Mouse (Mus musculus): ENCODE data around the gene Hsd11b1. TPM values are rescaled to one million over a fixed set of nuclear protein-coding genes. Genes with fewer than 3 reads are reported as not detected.
"Not testable (repeated sequence)": the region's sequence is repeated elsewhere in the genome, so short reads cannot be mapped to it uniquely, and the experiment has no call there.

Hsd11b1 gene
- polyA plus RNA-seq, 1 experiment from 2014 or later: 0.22 TPM

DNA sequence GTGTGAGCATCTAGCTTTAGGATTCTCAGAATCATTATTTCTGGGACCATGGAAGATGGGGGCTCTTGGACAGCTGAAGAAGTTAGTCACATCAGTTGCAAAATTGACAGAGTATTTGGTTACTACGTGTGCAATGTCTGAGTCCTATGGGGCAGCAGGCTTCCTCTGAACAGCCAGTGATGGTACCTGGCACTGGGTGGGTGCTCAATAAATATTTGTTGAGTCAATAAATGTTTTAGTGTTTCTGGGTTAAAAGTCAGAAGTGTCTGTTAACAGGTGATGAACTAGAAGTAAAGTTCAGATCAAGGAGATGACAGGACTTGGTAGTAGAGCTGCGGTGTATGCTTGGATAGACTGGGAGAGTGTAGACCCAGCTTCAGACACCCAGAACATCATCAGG lies 23.7 kb upstream of the Hsd11b1 start:
- Histone ChIP-seq H3K4me2 (ENCODE audit: low read length) (no peak overlapping the region), H3K27ac (replicated peaks; ENCODE audit: low read depth, low read length) (no peak overlapping the region), H3K9ac (replicated peaks; ENCODE audit: low read length) (no peak overlapping the region), H3K9me3 (ENCODE audit: control insufficient read depth, low read length) (no peaks in the 10 kb centered on the region), H3K27me3 (ENCODE audit: control insufficient read depth, insufficient read depth, low read length) (no peaks in the 10 kb centered on the region), H3K36me3 (ENCODE audit: control insufficient read depth, insufficient read depth, low read length) (no peaks in the 10 kb centered on the region), H3K4me1 (ENCODE audit: control insufficient read depth, insufficient read depth, low read length) (no peaks in the 10 kb centered on the region), H3K4me3 (replicated peaks; ENCODE audit: low read depth, low read length) (no peak overlapping the region)
- DNase-seq: no peak
- 88% methylated on average over 2 of the region's 2 CpGs for WGBS
- no peak for ATAC-seq (ENCODE audit: low FRiP score, low TSS enrichment)

DNA sequence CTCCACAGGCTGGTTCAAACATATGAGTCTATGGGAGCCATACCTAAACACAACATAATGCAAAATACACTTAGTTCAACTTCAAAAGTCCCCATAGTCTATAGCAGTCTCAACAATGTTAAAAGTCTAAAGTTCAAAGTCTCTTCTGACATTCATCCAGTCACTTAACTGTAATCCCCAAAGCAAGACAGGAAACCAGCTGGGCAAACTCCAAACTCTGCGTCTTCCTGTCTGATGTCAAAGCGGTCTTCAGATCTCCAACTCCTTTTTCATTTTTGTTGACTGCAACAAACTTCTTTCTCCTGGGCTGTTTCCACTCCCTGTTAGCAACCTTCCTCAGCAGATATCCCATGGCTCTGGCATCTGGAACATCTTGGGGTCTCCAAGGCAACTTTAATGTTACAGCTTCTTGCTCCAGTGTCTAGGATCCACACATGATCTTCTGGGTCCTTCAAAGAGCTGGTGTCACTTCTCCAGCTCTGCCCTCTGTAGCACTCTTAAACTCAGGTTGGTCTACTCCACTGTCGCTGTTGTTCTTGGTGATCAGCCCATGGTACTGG lies 22.0 kb upstream of the Hsd11b1 start:
- H3K4me1 ChIP-seq (ENCODE audit: control insufficient read depth, insufficient read depth, low read length); H3K9me3 ChIP-seq (ENCODE audit: control insufficient read depth, low read length); H3K36me3 ChIP-seq (ENCODE audit: control insufficient read depth, insufficient read depth, low read length); DNase-seq; ATAC-seq (ENCODE audit: low FRiP score, low TSS enrichment); H3K27me3 ChIP-seq (ENCODE audit: control insufficient read depth, insufficient read depth, low read length); H3K27ac ChIP-seq (replicated peaks; ENCODE audit: low read depth, low read length); H3K4me2 ChIP-seq (ENCODE audit: low read length); H3K4me3 ChIP-seq (replicated peaks; ENCODE audit: low read depth, low read length); H3K9ac ChIP-seq (replicated peaks; ENCODE audit: low read length): not testable (repeated sequence)
- WGBS: 92% methylated on average over 3 of the region's 3 CpGs

DNA sequence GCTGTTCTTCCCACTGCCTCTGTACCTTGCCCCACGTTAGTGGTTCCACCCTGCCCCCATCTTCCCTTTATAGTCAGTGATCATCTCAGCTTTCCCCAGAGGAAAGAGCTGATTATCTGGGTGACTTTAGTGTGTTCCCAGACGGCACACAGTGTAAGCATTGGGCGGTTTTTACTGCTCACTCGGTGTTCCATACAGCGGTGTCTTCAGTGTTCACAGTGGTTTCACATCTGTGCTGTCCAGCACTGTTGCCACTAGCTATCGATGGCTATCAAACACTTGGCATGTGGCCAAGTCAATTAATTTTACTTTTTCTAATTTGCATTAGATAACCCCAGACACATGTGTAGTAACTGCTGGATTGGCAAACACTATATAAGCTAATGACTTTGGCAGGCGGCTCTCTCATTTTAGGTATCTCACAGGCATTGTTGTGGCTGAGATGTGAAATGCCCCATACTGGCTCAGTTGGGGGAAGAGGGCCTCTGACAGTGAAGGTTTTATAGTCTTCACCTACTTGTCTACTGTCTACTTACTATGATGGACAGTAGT lies 20.4 kb upstream of the Hsd11b1 start:
- Histone ChIP-seq H3K27me3 (ENCODE audit: control insufficient read depth, insufficient read depth, low read length) (no peaks in the 10 kb centered on the region), H3K27ac (replicated peaks; ENCODE audit: low read depth, low read length) (no peak overlapping the region), H3K9me3 (ENCODE audit: control insufficient read depth, low read length) (no peaks in the 10 kb centered on the region), H3K4me3 (replicated peaks; ENCODE audit: low read depth, low read length) (no peak overlapping the region), H3K36me3 (ENCODE audit: control insufficient read depth, insufficient read depth, low read length) (no peaks in the 10 kb centered on the region), H3K4me1 (ENCODE audit: control insufficient read depth, insufficient read depth, low read length) (no peaks in the 10 kb centered on the region), H3K9ac (replicated peaks; ENCODE audit: low read length) (no peak overlapping the region), H3K4me2 (ENCODE audit: low read length) (no peak overlapping the region)
- WGBS: 68% methylated on average over 7 of the region's 7 CpGs
- ATAC-seq (ENCODE audit: low FRiP score, low TSS enrichment) (no peak), DNase-seq (peak; percentile 33)

DNA sequence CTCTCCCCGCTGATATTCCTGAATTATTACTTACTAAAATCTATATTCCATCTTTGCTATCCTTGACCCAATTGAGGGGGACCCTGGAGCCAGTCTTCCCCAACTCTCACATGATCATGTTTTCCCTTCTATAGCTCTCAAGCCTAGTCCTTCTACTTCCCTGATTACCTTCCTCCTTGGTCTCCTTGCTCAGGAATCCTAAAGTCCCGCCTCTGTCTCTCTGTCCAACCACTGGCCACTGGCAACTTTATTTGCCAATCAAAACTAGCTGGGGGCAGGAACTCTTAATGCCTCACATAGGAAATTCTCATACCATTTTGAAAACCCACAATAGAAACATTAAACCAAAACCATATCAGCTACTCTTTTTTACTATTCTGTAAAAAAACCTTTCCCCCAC lies 17.5 kb upstream of the Hsd11b1 start:
- no peak for ATAC-seq (ENCODE audit: low FRiP score, low TSS enrichment)
- 94% methylated on average over 2 of the region's 2 CpGs for WGBS
- no peaks in the 10 kb centered on the region for H3K9me3 ChIP-seq (ENCODE audit: control insufficient read depth, low read length)
- no peak overlapping the region for H3K27ac ChIP-seq (replicated peaks; ENCODE audit: low read depth, low read length)
- H3K4me1 ChIP-seq (ENCODE audit: control insufficient read depth, insufficient read depth, low read length): no peaks in the 10 kb centered on the region
- H3K36me3 ChIP-seq (ENCODE audit: control insufficient read depth, insufficient read depth, low read length): no peaks in the 10 kb centered on the region
- no peak overlapping the region for H3K4me2 ChIP-seq (ENCODE audit: low read length)
- no peak for DNase-seq
- H3K27me3 ChIP-seq (ENCODE audit: control insufficient read depth, insufficient read depth, low read length): no peaks in the 10 kb centered on the region
- H3K4me3 ChIP-seq (replicated peaks; ENCODE audit: low read depth, low read length): no peak overlapping the region
- H3K9ac ChIP-seq (replicated peaks; ENCODE audit: low read length): no peak overlapping the region

DNA sequence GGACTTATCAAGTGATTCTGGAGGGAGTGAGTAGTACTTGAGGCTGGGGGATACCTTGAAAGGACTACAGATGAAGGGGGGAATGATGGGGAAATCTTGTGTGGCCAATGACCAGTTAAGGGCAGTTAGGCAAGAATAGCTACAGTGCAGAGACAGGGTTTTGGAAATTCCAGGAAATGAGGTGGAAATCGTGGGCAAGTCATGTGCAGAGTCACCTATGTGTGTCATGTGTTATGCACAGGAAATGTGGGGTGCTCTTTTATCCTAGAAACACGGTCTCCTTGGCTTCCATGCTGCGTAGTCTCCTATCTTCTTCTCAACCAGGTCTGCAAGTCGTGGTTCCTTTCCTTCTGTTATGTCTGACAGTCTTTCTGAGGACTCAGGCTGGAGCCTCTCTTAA lies 15.6 kb upstream of the Hsd11b1 start:
- Histone ChIP-seq H3K27me3 (ENCODE audit: control insufficient read depth, insufficient read depth, low read length) (no peaks in the 10 kb centered on the region), H3K27ac (replicated peaks; ENCODE audit: low read depth, low read length) (no peak overlapping the region), H3K9me3 (ENCODE audit: control insufficient read depth, low read length) (no peaks in the 10 kb centered on the region), H3K9ac (replicated peaks; ENCODE audit: low read length) (no peak overlapping the region), H3K4me1 (ENCODE audit: control insufficient read depth, insufficient read depth, low read length) (no peaks in the 10 kb centered on the region), H3K4me2 (ENCODE audit: low read length) (no peak overlapping the region), H3K36me3 (ENCODE audit: control insufficient read depth, insufficient read depth, low read length) (no peaks in the 10 kb centered on the region), H3K4me3 (replicated peaks; ENCODE audit: low read depth, low read length) (no peak overlapping the region)
- 79% methylated on average over 4 of the region's 4 CpGs for WGBS
- DNase-seq (no peak), ATAC-seq (ENCODE audit: low FRiP score, low TSS enrichment) (no peak)

DNA sequence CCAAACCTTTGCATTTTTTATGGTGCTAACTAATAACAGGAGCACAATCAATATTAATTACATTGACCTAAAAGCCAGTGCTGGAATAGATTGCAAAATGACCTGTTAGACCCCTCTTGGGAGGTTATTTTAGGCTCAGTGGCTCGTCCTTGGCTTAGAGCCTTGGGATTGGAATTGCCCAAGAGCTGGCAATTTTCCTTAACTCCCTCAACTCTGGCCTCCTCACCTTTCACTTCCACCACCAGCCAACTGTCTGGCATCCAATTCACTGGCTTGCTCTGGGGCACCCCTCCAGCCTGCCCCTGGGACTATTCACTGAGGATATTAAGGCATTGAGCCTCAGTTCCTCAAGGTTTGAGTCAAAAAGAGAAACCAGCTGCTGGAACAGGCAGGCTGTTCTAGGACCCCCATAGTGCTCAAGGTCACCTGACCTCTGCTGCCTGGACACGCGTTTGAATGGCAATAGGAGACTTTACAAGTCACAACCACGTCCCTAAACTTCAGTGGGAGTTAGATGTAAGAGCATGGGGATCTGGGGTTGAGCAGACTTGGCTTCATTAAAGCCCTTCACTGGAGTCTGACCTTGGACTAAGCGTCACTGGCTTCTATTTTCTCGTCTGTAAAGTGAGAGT lies 14.7 kb upstream of the Hsd11b1 start:
- H3K4me1 ChIP-seq (ENCODE audit: control insufficient read depth, insufficient read depth, low read length): no peaks in the 10 kb centered on the region
- 41% methylated on average over 6 of the region's 6 CpGs for WGBS
- H3K4me2 ChIP-seq (ENCODE audit: low read length): no peak overlapping the region
- H3K27ac ChIP-seq (replicated peaks; ENCODE audit: low read depth, low read length): no peak overlapping the region
- DNase-seq: no peak
- no peaks in the 10 kb centered on the region for H3K36me3 ChIP-seq (ENCODE audit: control insufficient read depth, insufficient read depth, low read length)
- H3K27me3 ChIP-seq (ENCODE audit: control insufficient read depth, insufficient read depth, low read length): no peaks in the 10 kb centered on the region
- no peaks in the 10 kb centered on the region for H3K9me3 ChIP-seq (ENCODE audit: control insufficient read depth, low read length)
- no peak for ATAC-seq (ENCODE audit: low FRiP score, low TSS enrichment)
- no peak overlapping the region for H3K9ac ChIP-seq (replicated peaks; ENCODE audit: low read length)
- H3K4me3 ChIP-seq (replicated peaks; ENCODE audit: low read depth, low read length): no peak overlapping the region

DNA sequence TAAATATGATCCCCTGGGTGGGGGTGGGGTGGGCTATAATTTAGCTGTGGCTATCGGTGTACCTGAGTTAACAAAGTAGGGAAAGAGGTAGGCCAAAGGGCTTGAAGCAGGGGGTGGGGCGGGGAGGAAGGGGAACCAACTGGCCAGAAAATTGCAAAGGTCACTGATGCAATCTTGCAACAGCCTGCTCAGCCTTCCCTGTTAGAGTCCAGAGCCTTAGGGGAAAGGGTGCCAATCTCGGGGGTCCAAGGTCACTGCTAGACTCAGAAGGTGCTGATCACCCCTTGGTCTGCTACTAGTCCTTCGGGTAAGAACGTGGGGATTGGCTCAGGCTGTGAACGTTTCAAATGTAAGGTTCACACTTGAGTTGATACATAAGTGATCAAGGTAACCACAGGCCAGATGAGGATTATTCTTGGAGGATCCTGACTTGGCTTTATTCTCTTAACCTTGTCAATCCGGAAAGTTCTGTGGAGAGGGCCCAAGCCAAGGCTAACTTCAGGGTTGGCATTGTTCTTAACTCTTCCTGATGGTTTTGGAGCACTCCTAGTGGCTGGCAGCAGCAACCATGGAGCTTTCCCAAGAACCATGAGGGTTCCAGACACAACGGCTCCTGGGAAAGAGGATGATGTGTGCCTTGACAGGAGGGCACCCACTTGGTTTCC lies 10.7 kb upstream of the Hsd11b1 start:
- H3K4me1 ChIP-seq (ENCODE audit: control insufficient read depth, insufficient read depth, low read length): peaks cover 11% of the 10 kb centered on the region; the same call in 1 of the 2 replicates
- DNase-seq (no peak), ATAC-seq (ENCODE audit: low FRiP score, low TSS enrichment) (no peak)
- H3K9me3 ChIP-seq (ENCODE audit: control insufficient read depth, low read length): no peaks in the 10 kb centered on the region
- H3K36me3 ChIP-seq (ENCODE audit: control insufficient read depth, insufficient read depth, low read length): no peaks in the 10 kb centered on the region
- no peak overlapping the region for H3K9ac ChIP-seq (replicated peaks; ENCODE audit: low read length)
- no peaks in the 10 kb centered on the region for H3K27me3 ChIP-seq (ENCODE audit: control insufficient read depth, insufficient read depth, low read length)
- 87% methylated on average over 8 of the region's 8 CpGs for WGBS
- H3K4me3 ChIP-seq (replicated peaks; ENCODE audit: low read depth, low read length): no peak overlapping the region
- no peak overlapping the region for H3K27ac ChIP-seq (replicated peaks; ENCODE audit: low read depth, low read length)
- H3K4me2 ChIP-seq (ENCODE audit: low read length): no peak overlapping the region

DNA sequence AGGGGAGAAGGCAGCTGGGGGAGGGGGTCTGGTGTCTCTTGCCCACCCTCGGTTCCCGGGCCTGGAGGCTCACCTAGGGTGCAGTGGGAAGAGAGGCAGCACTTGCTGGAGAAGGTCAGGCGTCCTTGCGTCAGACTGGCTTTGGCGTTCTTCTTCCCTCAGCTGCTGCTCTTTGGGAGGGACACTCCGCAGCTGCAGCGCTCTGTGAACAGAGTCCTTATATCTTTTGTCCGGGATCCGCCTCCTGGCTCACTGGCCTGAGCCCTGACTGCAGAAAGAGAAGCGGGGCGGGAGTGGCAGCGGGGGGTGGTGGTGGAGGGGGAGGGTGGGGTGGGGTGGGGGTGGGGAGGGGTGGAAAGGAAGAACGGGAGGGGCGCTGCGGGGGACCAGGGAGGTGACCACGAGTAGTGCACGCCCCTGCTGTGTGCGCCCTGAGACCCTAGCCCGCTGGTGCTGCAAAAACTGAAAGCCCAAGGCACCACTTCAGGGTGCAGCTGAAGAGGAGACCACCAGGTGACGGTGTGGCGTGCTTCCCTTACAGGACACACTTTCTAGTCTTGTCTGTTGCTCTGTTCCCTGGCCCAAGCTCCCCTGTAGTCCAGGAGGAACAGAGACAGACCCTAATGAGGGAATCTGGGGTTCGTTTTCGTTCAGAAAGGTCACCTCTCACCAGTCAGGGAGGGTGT lies 9.2 kb upstream of the Hsd11b1 start, which contains the start of gene G0s2:
Gene G0s2, minus strand, starts transcription at position 302 of the 686 bp plus-strand sequence.
- under 1% methylated on average over 23 of the region's 23 CpGs for WGBS
- DNase-seq (peak; percentile 68), ATAC-seq (ENCODE audit: low FRiP score, low TSS enrichment) (peak; percentile 76)
- peak within 1 kb of the TSS; percentile 60 for H3K4me2 ChIP-seq (ENCODE audit: low read length)
- H3K27me3 ChIP-seq (ENCODE audit: control insufficient read depth, insufficient read depth, low read length): no peaks in the 10 kb centered on the region
- no peaks in the 10 kb centered on the region for H3K9me3 ChIP-seq (ENCODE audit: control insufficient read depth, low read length)
- H3K36me3 ChIP-seq (ENCODE audit: control insufficient read depth, insufficient read depth, low read length): no peaks in the 10 kb centered on the region
- H3K9ac ChIP-seq (replicated peaks; ENCODE audit: low read length): peak within 1 kb of the TSS; percentile 38
- H3K4me3 ChIP-seq (replicated peaks; ENCODE audit: low read depth, low read length): peak within 1 kb of the TSS; percentile 33
- H3K27ac ChIP-seq (replicated peaks; ENCODE audit: low read depth, low read length): peak within 1 kb of the TSS; percentile 63
- H3K4me1 ChIP-seq (ENCODE audit: control insufficient read depth, insufficient read depth, low read length): peaks cover 11% of the 10 kb centered on the region; the same call in 1 of the 2 replicates

All from midbrain, embryonic 14.5 days (tissue).